Mouse (Mus musculus): Measurements from ENCODE around the gene 1700080E11Rik.

GRCm38 (mm10) chr9:105136404-105136803, 8.5 kb downstream of the 1700080E11Rik start:
- no peak for TF ChIP-seq POLR2A (IDR thresholded peaks at IDR 0.05; ENCODE audit: borderline replicate concordance, extremely low read depth, low read depth, low read length)
- no peak for TF ChIP-seq CTCF (IDR thresholded peaks at IDR 0.05; ENCODE audit: insufficient read depth, low read length)

Measured in lung, adult 2 months (tissue).